Mouse (Mus musculus): ENCODE data around the gene Kntc1.

The Kntc1 gene

DNA sequence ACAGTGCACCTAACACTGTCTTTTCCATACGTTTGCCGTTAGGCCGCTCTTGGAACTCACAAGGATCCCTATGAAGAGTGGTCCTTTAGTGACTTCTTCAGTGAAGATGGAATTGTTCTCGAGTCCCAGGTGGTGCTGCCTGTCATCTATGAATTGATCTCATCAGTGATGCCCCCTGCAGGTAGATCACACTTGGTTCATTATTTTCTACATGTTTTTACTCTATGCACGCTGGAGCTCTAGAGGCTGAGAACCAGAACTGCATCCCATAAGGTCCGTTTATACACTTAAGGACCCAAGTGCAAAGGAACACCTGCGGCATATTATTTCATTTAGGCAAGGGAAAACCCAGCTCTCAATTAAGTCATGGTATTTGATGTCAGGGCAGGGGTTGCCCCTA is 39.5 kb downstream of the Kntc1 start:
- in situ Hi-C loops (cut with MboI; ENCODE audit: low pct_unique_long_range_greater_than_20kb in 1 of 2, low sequenced_read_pairs in 2 of 2, unreplicated experiment in 1 of 2) = loop anchor here (25.0 kb wide), 1 partner anchor 598 kb away; no protein-coding TSS in a partner anchor

DNA sequence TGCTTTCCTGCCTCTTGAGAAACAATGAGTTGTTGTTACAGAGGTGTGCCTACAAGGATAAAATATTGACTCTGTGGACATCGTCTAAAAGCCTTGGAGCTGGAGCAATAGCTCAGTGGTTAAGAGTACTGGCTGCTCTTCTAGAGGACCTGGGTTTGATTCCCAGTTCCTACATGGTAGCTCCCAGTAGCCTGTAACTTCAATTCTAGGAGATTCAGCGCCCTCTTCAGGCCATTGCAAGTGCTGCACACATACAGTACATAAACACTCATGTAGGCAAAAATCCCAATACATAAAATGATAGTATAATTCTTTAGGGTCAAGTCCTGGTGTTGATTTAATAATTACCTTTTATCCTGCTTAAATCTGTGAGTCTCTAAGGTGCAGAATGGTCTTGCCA is 43.6 kb downstream of the Kntc1 start:
- in situ Hi-C loops (cut with MboI; ENCODE audit: low pct_unique_long_range_greater_than_20kb in 1 of 2, low sequenced_read_pairs in 2 of 2, unreplicated experiment in 1 of 2) = loop anchor here (25.0 kb wide), 1 partner anchor 594 kb away; no protein-coding TSS in a partner anchor

DNA sequence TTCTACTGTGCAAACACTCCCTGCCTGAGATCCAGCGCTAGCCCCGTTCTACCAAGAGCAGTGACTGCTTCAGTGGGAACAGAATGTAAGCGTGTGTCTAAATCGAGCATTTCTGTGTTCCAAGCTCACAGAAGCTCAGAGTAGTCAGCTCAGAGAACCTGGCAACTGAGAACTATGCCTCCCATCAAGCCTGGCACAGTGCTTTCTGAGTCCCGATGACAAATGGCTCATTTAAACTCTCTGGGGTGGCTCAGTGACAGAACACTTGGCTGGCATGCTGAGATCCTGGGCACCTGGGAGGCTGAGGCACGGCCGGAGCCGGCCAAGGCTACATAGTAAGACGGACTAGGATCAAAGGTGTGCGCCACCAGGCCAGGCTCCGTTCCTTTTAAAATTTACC is 56.8 kb downstream of the Kntc1 start:
- in situ Hi-C loops (cut with MboI; ENCODE audit: low pct_unique_long_range_greater_than_20kb in 1 of 2, low sequenced_read_pairs in 2 of 2, unreplicated experiment in 1 of 2) = no loop called here

DNA sequence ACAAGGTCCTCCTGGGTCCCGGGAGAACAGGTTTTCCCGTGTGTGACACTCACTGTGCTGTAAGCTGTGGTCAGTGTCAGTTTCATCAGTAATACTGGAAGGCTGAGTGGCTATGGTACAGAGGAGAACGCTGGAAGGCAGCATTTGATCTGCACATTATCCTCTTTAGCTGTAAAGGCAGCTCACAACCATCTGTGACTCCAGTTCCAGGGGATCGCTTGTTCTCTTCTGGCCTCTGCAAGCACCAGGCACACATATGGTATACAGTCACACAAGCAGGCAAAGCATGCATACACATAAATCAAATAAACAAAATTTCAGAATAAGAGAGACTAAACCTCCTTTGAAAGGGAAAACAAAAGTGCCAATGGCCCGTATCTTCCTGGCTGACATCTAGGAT is 59.0 kb downstream of the Kntc1 start:
- in situ Hi-C loops (cut with MboI; ENCODE audit: low pct_unique_long_range_greater_than_20kb in 1 of 2, low sequenced_read_pairs in 2 of 2, unreplicated experiment in 1 of 2) = no loop called here

DNA sequence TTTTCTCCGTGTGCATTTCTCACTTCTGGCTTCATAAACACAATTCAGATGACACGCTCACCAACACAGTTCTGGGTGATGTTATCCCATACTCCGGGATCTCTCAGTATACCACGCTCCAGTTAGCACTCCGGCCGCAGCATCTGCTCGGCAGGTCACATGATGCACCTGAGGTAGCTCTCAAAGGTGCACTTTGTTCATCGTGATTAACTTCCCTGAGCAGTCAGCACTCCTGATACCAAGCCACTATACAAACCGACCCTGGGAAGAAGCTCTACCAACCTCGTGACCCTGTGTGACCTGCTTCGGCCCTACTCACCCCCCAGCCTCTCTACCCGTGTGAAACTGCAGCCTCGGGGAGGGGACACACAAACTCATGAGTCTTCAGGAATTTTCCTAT is 59.6 kb downstream of the Kntc1 start:
- in situ Hi-C loops (cut with MboI; ENCODE audit: low pct_unique_long_range_greater_than_20kb in 1 of 2, low sequenced_read_pairs in 2 of 2, unreplicated experiment in 1 of 2) = no loop called here

DNA sequence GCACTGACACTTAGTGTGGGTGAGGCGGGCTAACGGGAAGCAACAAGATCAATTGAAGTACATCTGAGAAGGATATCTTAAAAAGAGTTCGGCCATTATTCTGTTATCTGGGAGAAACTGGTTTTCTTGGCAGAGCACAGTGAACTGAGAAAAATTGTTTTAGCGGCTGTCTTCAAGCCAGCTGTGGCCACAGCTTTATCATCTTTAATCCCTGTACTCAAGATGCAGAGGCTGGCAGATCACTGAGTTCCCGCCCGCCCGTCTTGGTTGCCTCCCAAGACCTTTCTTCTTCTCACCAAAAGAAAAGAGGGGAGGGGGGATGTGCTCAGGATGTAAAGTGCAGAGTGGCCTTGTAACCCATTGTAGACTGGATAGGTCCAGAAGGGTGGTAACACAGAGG is 67.4 kb downstream of the Kntc1 start:
- in situ Hi-C loops (cut with MboI; ENCODE audit: low pct_unique_long_range_greater_than_20kb in 1 of 2, low sequenced_read_pairs in 2 of 2, unreplicated experiment in 1 of 2) = no loop called here

DNA sequence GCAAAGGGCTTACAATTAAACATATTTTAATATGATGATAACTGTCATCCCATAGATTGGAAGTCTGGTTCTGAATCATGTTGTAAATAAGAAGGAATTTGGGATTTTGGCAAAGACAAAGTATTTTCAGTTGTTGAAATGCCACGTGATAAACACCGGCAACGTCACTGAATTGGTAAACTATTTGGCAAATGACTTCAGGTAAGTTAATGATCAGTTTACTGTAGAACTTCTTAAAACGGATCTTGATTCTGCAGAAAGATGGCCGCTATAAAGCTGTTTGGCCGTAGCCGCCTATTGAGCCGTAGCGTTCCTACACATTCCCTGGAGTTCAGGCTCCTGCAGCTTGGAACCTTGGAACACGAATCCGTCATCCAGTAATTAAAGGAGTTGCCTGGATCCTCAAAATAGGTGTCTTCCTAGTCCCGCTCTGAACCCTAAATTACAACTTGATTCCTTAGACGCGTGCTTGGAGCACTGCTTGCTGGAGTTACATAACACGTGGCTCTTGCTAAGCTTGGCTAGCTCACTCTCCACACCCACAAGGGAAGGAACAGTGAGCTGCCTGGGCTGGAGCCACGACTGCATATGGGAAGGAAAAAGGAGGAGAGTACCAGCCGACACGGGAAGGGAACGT is 69.5 kb downstream of the Kntc1 start:
- in situ Hi-C loops (cut with MboI; ENCODE audit: low pct_unique_long_range_greater_than_20kb in 1 of 2, low sequenced_read_pairs in 2 of 2, unreplicated experiment in 1 of 2) = no loop called here

DNA sequence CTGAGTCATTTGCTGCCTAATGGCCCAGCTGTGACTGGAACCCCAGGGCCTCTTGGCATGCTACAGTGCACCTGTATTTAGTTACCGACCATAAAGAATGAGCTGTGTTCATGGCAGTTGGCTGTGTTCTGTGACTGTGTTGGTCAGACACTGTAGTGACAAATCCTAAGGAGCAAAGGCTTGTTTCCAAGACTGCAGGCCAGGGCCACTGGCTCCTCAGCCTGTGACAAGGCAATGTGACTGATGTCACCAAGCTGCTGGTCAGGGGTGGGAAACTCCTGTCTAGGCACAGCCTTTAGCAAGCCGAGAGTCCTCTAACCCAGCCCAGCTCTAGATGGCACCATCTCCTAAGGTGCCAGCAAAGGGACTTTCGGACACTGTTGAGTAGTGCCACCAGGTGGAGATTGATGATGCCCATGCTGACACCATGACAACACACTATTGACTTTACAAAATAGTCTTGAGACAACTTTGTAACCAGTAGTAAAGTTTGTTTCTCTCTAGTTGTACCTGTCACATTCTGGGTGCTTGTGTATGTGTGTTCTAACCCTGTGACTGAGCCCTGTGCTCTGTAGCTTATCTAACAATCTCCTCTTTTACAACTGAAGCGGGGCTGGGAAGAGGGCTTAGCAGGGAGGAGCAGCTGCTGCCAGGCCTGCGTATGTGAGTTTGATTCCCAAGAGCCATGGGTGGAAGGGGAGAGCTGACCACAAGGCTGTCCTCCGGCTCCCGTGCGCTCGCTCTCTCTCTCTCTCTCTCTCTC is 71.2 kb downstream of the Kntc1 start:
- in situ Hi-C loops (cut with MboI; ENCODE audit: low pct_unique_long_range_greater_than_20kb in 1 of 2, low sequenced_read_pairs in 2 of 2, unreplicated experiment in 1 of 2) = no loop called here

DNA sequence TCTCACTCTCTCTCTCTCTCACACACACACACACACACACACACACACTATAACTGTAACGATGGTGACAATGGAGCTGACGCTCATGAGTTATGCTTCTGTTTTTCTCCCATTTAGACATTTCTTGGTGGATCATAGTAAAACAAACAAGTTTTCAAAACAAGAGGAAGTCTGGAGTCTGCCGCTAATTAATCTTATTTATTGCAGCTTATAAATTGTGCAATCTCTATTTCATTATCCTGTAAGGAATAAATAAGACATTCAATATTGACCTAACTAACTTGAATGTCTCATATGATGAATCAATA is 71.7 kb downstream of the Kntc1 start:
- in situ Hi-C loops (cut with MboI; ENCODE audit: low pct_unique_long_range_greater_than_20kb in 1 of 2, low sequenced_read_pairs in 2 of 2, unreplicated experiment in 1 of 2) = no loop called here

DNA sequence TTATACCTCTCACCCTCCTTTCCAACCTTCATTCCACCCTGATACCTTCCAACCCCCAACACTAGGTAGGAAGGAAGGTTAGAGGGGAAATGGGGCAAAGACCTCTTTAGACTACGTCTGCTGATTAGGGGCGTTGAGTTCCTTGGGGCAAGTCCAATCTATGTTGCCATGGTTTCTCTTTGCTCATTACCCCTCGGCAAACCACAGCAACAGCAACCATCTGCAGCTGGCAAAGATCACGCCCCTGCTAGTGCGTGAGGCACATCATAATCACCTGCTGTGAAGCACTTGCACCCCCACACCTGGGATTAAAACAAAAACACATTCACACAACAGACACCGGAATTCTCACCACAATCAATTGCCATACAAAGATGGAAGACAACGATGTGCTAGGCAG is 73.2 kb downstream of the Kntc1 start:
- in situ Hi-C loops (cut with MboI; ENCODE audit: low pct_unique_long_range_greater_than_20kb in 1 of 2, low sequenced_read_pairs in 2 of 2, unreplicated experiment in 1 of 2) = no loop called here

DNA sequence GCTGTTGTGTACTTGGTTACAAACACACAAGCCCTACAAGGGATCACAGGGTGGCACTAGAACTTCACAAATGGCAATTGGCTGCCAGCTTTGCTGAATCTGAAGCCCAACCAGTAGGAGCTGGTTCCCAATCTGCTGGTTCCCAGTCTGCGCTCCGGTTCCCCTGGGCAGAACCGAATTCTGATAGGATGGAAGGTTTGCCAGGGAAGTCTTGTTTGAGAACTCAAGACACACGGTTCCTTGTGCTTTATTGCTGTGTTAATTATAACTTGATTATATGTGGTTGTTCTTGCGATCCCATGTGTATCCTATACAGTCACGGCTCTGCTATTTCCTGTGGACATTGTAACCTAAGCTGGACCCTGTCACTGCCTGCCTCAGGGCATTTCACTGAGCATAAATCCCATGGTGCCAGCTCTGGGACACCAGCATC is 78.2 kb downstream of the Kntc1 start:
- in situ Hi-C loops (cut with MboI; ENCODE audit: low pct_unique_long_range_greater_than_20kb in 1 of 2, low sequenced_read_pairs in 2 of 2, unreplicated experiment in 1 of 2) = no loop called here

DNA sequence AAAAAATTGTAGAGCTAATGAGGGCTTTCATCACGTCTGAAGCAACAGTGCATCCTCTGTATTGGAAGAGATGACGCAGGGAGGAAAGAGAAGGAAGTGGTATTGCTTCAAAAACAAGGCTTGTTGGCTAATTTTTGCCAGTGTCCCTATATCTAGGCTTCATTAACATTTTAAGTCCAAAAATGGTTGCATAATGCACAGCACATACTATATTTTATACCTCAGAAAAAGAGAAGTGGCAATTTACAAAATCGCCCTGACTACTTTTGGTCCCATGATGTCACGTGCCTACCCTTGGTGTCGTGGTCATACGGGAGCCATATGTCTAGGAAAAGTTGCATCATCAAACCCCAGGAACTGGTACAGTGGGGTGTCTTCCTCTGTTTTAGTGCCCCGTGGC is 82.8 kb downstream of the Kntc1 start:
- in situ Hi-C loops (cut with MboI; ENCODE audit: low pct_unique_long_range_greater_than_20kb in 1 of 2, low sequenced_read_pairs in 2 of 2, unreplicated experiment in 1 of 2) = no loop called here

DNA sequence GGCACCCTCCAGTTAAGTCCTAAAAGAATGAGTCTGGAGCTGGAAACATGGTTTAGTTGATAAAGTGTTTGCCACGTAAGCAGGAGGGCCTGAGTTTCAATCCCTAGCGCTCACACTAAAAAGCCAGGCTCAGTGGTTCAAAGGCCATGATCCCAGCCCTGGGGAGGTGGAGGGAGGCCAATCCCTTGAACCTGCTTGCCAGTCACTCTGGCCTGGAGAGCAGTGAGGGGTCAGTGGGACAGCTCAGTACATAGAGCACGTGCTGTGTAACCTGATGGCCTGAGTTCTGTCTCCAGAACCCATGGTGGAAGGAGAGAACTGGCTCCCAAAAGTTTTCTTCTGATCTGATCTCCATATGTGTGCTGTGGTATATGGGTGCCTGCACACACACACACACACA is 85.3 kb downstream of the Kntc1 start:
- in situ Hi-C loops (cut with MboI; ENCODE audit: low pct_unique_long_range_greater_than_20kb in 1 of 2, low sequenced_read_pairs in 2 of 2, unreplicated experiment in 1 of 2) = no loop called here

DNA sequence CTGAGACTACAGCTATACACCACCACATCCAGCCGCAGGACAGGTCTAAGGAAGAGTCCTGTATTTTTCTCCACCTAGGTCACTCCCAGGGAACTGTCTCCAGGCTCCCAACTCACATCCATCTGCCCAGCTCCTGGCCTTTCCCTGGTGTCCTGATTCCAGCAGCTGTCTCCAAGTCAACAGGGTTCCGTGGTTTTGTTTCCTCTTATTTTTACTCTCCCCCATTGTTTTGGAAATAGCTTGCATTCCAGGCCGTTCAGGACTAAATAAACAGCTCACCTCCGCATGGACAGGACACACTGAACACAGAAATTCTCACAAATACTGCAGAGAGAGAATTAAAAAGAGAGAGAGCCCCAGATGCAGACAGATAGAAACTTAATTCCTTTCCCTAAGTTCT is 87.9 kb downstream of the Kntc1 start:
- in situ Hi-C loops (cut with MboI; ENCODE audit: low pct_unique_long_range_greater_than_20kb in 1 of 2, low sequenced_read_pairs in 2 of 2, unreplicated experiment in 1 of 2) = no loop called here

DNA sequence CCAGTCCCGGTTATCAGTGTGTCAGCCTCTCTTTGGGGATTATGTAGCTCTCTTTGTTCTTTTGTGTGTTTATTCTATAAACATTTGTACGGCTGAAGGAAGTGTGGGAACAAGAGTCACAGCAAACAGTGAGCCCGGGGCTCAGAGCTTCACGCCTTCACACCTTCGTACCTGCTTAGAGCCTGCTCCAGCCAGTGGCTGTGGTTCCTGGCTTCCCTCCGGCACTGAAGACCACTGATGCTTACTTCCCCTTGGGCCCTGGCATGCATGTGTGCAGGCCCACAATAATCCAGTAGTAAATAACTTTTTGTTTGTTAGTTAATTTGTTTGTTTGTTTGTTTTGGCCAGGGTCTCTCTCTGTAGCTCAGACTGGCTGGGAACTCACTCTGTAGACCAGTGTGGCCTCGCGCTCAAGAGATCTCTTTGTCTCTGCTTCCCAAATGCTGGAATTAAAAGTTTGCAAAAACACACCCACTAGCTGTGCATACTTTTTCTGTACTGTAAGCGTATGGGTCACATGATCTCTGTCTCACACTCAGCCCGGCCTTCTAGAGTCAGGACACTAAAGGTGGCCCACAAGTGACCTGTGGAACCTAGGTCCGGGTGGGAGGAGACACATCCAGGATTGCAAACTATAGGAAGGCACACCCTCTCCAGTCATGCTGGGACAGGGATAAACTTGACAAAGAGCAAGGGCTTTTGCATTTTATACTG is 92.9 kb downstream of the Kntc1 start:
- in situ Hi-C loops (cut with MboI; ENCODE audit: low pct_unique_long_range_greater_than_20kb in 1 of 2, low sequenced_read_pairs in 2 of 2, unreplicated experiment in 1 of 2) = no loop called here

DNA sequence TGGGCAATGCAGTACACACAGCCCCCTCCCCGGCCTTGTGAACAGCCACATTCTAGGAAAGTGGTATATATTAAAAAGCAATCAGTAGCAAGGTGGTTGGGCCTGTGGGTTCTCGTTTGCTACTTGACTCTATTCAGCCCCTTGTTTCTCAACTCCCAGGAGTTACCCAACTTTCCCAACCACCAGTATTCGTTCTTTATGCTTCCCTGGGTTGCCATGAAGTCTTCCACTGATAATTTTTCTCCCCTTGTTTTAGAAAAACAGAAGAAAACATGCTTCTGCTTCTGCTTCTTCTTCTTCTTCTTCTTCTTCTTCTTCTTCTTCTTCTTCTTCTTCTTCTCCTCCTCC is 93.4 kb downstream of the Kntc1 start:
- in situ Hi-C loops (cut with MboI; ENCODE audit: low pct_unique_long_range_greater_than_20kb in 1 of 2, low sequenced_read_pairs in 2 of 2, unreplicated experiment in 1 of 2) = no loop called here

DNA sequence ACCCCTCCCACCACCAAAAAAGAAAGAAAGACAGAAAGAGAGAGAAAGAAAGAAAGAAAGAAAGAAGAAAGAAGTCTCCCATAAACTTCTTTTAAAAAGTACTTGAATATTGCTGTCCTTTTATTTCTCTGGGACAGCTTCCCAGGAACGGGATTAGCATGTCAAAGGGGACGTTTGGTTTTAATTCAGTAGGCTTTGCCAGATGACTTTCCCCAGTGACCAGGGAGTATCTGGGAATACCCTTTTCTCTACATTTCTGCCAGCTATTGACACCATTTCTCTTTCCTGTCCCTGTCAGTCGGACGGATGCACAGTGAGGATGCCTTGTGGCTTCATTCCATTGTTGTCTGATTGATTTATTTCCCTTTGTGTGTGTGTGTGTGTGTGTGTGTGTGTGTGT is 94.3 kb downstream of the Kntc1 start:
- in situ Hi-C loops (cut with MboI; ENCODE audit: low pct_unique_long_range_greater_than_20kb in 1 of 2, low sequenced_read_pairs in 2 of 2, unreplicated experiment in 1 of 2) = no loop called here

DNA sequence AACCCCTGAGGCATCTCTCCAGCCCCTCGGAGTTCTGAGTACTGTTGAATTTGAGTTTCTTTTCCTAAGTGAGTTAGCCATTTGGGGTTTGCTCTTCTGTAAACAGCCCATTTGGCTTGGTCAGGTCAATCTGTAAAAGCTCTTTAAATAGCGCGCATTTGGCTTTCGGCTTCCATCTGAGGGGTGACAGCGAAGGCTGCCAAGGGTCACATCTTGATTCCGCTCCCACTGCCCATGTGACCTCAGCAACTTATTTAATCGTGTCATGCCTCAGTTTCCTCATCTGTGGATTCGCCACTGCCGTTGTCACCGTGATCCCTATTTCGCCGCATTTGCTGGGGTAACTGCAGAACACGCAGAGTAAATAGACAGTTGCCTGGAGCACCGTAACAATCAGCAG is 94.8 kb downstream of the Kntc1 start:
- in situ Hi-C loops (cut with MboI; ENCODE audit: low pct_unique_long_range_greater_than_20kb in 1 of 2, low sequenced_read_pairs in 2 of 2, unreplicated experiment in 1 of 2) = no loop called here

DNA sequence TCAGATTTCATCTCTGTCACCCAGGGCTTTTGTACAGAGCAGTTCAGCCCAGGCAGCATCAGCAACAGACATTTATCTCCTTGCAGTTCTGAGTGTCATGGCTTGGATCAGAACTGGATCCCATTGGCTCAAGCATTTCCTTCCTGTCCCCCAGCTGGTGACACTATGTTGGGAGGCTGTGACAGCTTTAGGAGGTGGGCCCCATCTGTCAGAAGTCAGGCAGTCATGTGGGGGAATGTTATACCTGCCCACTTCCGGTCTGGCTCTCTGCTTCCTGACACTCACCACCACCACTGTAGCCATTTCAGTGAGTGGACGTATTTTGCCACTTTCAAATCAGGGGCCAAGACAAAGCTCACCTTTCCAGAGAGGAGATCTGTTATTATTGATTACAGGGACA is 101.9 kb downstream of the Kntc1 start:
- in situ Hi-C loops (cut with MboI; ENCODE audit: low pct_unique_long_range_greater_than_20kb in 1 of 2, low sequenced_read_pairs in 2 of 2, unreplicated experiment in 1 of 2) = no loop called here
